Mouse (Mus musculus) regulatory T cell (primary cell): ENCODE measurements around the gene Drc7.

Experiments used
- in situ Hi-C: fragments of 300-600 bp; cut with MboI, MseI; formaldehyde crosslinking; loops from one replicate; pipeline ENCODE4 v1.15.1; 2025; ENCODE audit warnings: high pct_unique_total_duplicates

Drc7 gene

DNA sequence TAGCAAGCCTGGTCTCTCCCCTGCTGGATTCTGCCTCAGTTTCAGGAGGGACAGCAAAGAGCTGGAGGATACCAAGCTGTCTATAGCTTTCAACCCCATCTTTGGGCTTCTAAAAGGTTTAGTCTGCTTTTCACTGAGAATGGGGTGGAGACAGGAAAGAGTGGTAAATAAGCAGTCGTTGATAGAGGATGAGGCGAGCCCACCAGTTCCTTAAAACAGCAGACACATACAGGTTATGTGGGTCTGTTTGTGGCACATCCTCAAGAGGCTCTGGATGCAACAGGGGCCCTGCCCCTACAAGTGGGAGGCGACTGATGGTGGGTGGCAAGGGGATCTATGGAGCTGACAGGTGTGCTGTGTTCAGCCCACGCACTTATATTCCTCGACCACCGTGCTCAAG lies 3.8 kb downstream of the Drc7 start:
- in situ Hi-C loops: no loop called here

DNA sequence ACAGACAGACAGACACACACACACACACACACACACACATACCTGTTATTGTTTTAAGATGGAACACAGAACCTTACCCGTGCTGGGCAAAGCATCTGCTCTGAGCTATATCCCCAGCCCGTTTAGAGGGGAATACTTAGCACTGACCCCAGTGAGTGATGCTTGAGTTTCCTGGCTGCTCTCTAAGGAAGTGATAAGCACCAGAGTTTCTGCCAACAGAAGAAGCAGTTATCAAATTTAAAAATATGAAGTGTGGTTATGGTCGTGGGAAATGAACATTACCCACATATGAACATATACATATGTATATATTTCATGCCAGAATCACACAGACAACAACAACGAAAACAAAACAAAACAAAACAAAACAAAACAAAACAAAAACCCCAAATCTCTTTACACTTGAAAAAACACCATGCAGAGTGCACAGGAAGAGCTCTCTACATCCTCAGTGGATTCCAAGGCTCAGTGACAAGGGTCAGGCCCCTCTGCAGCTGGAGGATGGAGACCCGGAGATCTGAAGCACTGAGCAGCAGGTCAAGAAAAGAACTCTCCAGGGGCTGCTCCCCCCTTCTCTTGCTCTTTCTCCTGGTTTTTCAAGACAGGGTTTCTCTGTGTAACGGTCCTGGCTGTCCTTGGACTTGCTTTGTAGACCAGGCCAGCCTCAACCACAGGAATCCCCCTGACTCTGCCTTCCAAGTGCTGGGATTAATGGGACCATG lies 5.1 kb downstream of the Drc7 start:
- in situ Hi-C loops: no loop called here

DNA sequence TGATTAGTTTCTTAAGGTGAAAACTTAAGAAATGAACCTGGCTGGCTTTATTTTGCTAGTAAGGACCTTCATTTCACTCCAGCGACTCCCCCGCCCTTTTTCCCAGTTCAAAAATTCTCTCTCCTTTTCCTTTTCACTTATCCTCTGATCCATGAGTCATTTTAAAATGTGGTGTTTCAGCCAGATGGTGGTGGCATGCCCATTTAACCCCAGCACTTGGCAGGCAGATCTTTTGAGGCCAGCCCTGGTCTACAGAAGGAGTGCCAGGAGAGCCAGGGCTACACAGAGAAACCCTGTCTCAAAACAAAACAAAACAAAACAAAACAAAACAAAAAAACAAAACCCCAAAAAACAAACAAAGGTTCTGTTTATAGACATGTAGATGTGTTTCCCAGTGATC lies 9.6 kb downstream of the Drc7 start:
- in situ Hi-C loops: no loop called here

DNA sequence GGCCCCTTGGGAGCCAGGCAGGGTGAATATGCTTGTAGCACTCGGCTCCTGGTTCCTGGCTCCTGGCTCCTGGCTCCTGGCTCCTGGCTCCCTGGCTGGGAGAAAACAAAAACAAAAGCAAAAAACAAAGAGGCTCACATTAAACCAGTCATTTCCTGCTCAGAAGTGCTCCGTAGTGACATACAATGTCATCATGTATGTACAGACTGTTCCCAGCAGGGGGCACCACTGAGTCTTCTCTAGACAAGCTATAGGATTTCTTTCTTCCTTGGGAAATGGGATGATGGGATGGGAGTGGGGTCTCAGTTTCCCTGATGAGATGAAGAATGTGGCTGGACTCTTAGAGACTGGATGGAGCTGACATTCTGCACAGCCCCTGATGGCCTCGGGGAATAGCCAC lies 12.7 kb downstream of the Drc7 start:
- in situ Hi-C loops: loop anchor here (5.0 kb wide), 1 partner anchor 125 kb away; no protein-coding TSS in a partner anchor

DNA sequence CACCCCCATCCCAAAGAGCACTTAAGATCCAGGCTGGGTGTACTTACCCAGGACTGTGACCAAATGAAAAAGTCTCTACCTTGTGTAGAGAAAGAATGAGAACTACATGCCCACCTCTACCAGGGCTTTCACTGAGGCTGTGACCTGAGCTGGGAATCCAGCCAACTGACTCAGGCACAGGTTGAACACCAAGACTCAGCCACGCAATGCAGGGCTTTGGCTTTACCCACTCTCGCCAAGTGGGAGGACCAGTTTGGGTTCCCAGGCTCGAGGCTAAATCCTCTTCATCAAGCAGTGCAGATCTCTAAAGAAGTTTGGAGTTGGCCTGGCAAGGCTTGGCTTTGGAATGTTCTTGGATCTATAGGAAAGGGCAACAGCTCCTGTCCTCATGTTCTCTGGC lies 20.6 kb downstream of the Drc7 start:
- in situ Hi-C loops: no loop called here

DNA sequence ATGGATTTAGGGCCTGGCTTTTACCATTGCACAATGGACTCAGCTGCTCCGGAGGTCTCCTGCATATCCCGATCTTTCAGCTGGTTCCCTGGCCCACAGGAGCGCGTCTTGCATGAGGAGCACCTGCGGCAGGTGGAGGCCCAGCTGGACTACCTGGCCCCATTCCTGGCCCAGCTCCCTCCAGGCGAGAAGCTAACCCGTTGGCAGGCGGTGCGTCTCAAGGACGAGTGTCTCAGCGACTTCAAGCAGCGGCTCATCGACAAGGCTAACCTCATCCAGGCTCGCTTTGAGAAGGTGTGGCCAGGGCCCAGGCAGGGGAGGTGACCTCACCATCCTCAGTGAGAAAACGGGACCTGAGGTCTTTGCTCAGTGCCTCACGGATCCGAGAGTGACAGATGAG lies 21.2 kb downstream of the Drc7 start:
- in situ Hi-C loops: no loop called here

DNA sequence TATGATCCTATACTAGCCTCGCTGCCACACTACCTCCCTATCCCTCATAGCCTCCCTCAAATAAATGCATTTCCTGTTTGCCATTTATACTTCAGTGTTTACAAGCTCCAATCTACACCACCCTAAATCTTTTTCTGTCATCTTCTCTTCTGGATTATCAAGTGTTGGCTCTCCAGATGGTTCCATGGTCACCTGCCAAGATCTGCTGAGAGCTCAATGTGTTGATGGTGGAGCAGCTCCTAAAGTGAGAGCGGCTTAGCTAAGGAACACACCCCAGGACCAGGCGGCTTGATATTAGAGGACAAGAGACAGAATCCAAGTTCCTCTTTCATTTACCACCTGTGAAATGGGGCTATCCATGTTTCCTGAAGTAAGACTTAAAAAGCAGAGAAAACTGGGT lies 23.2 kb downstream of the Drc7 start:
- in situ Hi-C loops: no loop called here

DNA sequence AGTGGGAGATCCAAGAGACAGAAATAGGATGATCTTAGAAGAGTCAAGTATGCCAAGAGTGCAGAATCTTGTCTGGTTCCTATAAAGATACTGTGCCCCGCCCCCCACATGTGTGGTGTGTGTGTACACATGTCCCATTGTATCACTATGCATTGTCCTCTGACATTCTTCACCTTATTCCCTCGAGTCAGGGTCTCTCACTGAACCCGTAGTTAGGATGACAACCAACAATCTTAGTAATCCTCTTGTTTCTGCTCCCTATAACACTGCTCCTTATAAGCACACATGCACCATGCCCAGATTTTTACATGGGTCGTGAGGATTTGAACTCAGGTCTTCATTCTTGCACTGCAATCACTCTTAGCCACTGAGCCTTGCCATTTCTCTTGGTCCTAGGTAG lies 24.4 kb downstream of the Drc7 start:
- in situ Hi-C loops: no loop called here

DNA sequence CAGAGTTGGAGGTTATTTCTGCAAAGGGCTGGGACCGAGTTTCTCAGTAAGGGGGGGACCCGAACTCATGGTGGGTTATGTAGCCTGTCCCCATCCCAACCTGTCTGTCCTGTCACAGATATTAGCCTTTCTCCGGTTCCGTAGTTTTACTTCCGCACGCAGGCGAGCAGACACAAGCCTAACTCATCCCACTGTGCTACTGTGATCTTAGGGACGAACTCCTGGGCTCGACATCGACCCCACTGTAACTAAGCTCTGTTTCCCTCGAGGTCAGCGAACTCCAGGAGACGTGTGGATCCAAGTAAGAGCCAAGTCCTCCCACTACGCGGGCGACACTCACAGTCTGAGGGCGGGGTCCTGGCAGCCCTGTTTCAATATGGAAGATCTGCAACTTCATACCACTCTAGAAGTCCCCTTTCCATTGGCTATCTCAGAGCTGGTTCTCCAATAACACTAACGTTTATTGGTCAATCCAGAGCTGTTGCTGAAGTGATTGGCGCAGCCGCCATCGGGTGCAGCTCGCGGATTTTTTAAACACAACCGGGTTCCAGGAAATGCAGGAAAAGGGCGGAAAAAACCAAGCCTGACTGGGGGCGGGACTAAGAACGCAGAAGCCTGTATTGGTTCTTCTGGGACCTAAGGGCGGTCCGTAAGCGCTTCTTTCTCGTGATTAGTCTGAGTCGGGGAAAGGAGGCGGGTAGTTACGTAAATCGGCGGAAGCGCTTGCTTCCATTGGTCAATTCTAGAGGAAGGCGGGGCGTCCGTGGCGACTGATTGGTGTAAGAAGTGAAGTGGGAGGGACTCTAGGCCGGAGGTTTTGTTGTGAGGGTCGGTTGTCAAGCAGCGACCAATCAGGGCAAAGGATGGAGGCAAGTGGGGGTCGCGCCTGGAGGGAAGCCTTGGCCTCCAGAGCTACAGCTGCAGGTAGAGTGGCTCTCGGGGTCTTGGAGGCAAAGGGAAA lies 25.8 kb downstream of the Drc7 start, which contains the start of gene Katnb1:
Katnb1 (plus strand) TSS at position 806 of the 961 bp plus-strand sequence.
- in situ Hi-C loops: loop anchor here (10.0 kb wide), 1 partner anchor 724 kb away; the partner anchor contains the start of gene Cnot1

DNA sequence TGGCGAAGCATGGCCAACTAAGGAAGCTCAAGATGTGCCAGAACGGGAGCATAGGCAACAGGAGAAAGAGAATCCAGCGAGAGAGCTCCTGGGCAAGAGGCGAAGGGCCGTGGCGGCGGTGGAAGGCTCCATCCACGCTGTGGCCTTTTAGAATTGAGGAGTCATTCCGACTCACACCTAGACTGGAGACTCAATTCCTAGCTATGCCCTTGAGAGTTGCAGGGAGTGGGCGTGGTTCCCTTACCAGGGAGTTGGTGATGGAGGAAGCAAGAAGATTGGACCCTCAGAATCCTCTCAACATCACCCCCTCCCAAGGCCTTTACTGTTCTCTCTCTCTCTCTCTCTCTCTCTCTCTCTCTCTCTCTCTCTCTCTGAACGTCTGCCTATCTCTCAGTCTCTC lies 26.7 kb downstream of the Drc7 start:
- in situ Hi-C loops: loop anchor here (10.0 kb wide), 1 partner anchor 723 kb away; the partner anchor contains the start of gene Cnot1

DNA sequence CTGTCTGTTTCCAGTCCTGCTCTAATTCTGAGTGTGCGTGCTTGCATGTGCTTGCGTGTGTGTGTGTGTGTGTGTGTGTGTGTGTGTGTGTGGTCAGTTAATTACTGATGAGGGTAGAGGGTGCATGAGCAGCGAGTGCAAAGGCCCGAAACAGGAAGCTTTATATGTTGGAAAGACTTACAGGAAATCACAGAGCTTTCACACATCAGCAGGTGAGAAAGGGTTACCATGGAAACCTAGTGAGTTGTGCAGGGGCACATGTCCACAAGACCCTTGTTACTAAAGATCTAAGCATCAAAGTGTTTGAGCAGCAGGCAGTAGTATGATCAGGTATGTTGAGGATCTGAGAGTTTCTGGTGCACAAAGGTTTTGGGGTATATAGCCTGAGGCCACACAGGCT lies 29.4 kb downstream of the Drc7 start:
- in situ Hi-C loops: loop anchor here (10.0 kb wide), 1 partner anchor 721 kb away; the partner anchor contains the start of gene Cnot1

DNA sequence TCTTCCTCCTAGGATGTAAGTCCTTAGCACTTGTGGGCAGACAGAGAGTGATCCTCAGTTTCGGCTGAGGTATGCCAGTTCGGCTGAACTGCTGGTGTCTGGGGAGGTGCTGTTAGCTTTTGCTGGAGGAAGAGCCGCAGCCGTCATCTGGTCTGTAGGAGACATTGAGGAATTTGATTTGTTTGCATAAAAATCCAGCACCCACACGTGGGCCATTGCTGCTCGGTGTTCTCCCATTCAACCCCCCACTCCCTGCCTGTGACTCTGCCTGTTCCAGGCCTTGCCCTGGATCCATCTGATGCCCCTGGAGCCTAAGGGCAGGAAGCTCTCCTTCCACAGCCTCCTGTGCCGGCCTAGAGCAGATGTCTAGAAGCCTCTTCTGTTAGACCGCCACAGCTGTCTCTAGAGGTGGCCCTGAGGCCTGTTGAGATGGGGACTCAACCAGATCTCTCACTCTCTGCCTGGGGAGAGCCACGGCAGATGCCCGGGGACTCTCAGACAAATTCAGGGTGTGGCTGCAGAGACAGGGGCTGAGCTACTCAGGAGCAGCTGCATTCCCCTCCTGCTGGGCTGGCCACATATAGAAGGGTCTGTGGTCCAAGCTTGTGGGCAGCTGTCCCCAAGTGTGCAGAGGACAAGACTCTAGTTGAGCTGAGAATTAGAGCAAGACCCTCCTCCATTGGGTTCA lies 30.0 kb downstream of the Drc7 start:
- in situ Hi-C loops: loop anchor here (10.0 kb wide), 1 partner anchor 720 kb away; the partner anchor contains the start of gene Cnot1

DNA sequence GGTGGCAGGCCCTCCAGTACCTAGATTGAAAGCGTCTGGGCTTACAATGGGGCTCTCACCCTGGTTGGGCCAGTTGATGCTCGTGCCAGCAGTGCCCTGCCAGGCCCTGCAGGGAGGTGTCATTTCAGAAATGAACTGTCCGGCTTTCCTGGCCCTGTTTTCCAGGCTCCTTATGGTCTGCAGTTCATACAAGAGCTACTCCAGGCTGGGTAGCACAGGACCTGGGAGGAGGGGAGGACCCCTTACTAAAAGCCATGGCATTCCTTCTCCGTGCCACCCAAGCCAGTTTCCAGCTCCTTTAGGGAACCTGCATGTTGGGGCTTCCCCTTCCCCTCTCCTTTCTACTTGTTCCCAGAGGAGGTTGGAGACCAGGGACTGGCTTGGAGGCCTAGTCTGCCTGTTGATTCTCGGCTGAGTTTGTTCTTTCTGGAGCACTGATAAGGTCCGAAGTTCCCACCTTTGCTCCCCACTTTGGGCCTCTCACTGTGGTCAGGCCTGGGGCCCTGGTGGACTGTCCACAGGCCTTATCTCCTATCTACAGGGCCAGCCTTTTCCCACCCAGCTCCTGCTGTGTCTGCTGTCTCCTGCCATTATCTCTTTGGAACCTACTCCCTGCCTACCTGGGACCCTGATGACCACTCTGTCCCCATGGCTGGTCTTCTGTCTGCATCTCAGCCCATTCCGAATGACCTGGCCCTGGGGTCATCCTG lies 30.7 kb downstream of the Drc7 start:
- in situ Hi-C loops: loop anchor here (10.0 kb wide), 1 partner anchor 719 kb away; the partner anchor contains the start of gene Cnot1

DNA sequence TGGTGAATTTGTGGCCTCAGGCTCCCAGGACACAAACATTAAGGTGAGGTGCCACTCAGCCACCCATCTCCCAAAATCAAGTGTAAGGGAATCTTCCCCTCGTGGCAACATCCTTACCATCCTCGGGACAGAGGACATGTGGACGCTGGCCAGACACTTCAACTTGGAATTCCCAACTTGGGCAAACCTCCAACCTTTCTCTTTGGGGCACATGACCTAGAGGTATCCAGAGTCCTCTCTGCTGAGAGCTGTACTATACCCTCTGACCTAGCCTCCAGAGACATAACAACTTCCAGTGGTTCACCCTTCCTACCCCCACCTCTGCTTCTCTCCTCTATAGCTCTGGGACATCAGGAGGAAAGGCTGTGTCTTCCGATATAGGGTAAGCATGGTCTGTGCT lies 38.7 kb downstream of the Drc7 start:
- in situ Hi-C loops: no loop called here

DNA sequence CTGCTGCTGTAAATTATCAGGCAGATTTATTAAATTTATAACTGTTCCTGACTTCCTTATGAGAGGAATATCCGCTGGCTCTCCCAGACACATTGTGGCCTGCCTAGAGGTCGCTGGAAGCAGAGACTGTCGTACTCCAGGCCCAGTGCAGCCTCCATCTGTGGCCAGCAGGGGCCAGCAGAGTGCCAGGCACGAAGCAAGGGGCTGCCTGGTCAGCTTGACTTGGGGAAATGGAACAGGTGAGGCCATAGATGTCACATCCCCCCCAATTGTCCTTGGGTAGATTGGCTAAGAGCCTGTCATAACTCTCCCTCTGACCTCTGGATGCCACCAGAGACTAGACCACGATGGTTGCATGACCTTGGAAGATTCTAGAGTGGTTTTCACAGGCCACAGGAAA lies 44.1 kb downstream of the Drc7 start:
- in situ Hi-C loops: no loop called here

DNA sequence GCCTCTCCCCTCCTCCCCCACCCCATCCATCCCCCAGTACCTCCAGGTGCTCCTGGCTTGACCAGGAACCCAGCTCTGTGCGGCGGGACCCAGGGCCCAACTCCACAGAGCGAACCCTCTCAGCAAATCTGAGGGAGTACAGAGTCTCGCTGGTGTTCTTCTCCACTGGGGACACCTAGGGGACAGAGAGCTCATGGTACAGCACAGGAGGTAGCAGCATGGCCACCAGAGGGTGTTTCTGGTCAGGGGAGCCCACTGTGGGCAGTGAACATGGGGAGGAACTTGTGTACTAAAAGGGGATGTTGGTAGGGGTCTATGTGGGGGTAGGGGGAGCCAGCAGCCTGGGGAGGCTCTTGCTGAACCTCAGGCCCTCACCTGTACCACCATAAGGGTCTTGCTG lies 47.1 kb downstream of the Drc7 start:
- in situ Hi-C loops: no loop called here

DNA sequence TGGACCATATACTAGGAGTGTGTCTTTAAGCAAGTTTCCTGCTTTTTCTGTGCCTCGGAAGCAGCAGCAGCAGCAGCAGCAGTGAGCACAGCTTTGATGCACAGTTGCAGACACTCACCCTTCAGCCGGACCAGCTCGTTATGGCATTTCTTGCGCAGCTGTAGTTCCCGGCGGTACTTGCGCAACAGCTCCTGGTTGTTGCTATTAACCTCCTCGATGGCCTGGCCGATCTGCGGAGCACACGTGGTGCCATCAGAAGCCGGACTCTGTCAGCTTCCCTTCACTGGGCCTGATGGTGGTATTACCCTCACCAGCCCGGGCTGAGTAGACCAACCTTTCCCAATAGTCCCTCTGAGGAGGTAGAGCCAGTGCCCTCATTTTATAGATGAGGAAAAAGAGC lies 52.4 kb downstream of the Drc7 start:
- in situ Hi-C loops: no loop called here

DNA sequence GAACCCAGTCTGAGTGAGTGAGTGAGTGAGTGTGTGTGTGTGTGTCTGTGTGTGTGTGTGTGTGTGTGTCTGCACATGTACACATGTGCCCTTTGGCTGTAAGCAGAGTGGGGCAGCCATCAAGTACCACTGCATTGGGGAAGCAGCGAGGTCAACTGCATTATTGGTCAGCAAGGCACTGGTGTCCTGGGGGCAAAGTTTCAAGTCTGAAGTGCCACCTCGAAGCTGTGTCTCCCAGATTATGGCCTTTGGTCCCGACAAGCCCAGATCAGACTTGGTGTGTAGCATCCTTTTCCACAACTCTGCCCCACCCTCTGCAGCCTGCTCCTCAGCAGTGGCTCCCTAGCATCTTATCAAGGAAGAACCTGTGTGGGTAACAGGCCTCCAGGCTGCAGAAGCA lies 57.7 kb downstream of the Drc7 start:
- in situ Hi-C loops: loop anchor here (5.0 to 10.0 kb wide), 2 partner anchors 95 to 1092 kb away; no protein-coding TSS in a partner anchor

DNA sequence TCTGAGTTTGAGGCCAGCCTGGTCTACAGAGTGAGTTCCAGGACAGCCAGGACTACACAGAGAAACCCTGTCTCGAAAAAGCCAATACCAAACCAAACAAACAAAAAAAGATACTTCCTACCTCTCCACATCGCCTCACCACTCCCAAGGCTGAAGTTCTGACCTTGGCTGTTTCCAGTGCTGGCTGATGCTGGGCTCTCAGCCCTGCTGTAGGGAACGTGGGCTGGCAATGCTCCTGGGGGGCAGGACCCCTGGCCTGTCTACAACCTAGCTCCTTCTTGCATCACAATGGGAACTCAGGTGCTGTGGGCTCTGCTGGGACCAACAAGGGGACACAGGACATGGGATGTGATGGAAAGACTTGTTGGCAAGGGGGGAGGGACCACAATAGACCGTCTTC lies 58.2 kb downstream of the Drc7 start:
- in situ Hi-C loops: loop anchor here (5.0 to 10.0 kb wide), 2 partner anchors 94 to 1092 kb away; no protein-coding TSS in a partner anchor

DNA sequence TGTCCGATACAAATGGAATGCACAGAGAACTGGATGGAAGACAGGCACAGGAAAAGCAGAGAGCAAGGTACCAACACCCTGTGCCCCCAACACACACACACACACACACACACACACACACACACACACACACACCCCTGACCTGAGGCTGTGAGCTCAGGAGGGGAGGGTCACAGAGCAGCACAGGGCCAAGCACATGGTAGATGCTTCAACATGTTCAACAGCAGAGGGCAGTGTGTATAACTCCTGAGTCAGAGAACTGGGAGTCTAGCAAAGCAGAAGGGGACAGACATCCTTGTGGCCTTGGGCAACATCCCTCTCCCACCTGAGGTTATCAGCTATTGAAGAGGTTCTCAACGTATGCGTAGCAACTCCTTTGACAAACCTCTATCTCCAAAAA lies 58.8 kb downstream of the Drc7 start:
- in situ Hi-C loops: loop anchor here (5.0 to 10.0 kb wide), 2 partner anchors 94 to 1091 kb away; no protein-coding TSS in a partner anchor

DNA sequence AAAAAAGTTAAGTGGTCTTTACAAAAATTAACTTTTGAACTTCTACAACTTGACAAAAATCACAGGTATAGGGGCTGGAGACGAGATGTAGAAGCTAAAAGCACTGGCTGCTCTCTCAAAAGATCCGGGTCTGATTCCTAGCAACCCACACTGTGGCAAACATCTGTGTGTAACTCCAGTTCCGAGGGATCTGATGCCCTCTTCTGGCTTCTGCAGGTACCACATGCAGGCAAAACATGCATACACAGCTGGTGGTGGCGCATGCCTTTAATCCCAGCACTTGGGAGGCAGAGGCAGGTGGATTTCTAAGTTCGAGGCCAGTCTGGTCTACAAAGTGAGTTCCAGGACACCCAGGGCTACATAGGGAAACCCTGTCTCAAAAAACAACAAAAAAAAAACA lies 68.6 kb downstream of the Drc7 start:
- in situ Hi-C loops: no loop called here
